Mouse (Mus musculus) ES-CJ7 (cell line): ENCODE results near the gene Plekhg1.

ENCODE experiments used
- DNase-seq: peaks from one replicate; pipeline ENCODE4 v3.0.0; 2011; ENCODE audit warnings: low read depth, low spot score

Plekhg1 gene

DNA sequence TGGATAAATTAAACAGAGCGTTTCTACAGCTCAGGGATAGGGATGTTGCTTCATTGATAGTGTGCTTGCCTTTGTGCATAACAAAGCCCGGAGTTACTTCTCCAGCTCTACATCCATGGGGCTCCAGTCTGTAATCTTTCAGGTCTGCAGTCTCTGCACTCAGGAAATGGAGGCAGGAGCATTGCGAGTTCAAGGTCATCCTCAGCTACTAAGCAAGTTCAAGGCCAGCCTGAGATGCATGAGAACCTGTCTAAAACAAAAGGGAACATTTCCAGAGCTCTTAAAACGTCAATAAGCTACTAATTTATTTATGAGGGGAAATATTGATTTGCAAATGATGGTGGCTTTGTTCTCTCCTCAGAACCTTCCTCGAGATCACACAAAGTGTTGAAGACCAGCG, 209.1 kb downstream of the Plekhg1 start:
- peak; percentile 86 for DNase-seq

DNA sequence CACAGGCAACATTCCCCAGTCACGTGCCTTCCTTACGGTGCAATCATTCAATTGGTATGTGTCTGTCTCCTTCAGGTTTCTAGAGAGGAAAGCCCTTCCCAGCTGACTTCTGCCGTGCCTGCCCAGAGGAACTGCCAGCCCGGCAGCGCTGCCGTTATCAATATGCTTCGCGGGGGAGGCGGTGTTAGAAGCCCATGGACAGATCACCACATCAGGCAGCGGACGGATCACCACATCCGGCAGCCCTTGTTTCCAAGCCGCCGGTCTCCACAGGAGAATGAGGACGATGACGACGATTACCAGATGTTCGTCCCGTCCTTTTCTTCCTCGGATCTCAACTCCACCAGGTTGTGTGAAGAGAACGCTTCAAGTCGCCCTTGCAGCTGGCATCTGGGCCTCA, 216.3 kb downstream of the Plekhg1 start:
- no peak for DNase-seq

DNA sequence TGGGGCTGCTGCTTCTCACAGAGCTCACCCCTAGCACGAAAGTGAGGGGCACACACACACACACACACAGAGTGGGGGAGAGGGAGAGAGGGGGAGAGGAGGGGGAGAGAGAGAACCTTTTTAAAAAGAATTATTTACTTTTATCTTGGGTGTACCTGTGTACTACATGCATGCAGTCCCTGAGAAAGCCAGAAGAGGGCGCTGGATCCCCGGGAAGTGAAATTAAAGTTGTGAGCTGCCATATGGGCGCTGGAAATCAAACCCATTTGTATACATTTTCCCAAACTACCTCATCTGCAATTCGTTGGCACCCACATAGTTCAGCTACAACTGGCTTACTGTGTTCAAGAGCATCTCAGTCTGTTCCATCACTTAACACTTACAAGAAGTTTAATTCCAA, 218.4 kb downstream of the Plekhg1 start:
- DNase-seq = peak; percentile 55

DNA sequence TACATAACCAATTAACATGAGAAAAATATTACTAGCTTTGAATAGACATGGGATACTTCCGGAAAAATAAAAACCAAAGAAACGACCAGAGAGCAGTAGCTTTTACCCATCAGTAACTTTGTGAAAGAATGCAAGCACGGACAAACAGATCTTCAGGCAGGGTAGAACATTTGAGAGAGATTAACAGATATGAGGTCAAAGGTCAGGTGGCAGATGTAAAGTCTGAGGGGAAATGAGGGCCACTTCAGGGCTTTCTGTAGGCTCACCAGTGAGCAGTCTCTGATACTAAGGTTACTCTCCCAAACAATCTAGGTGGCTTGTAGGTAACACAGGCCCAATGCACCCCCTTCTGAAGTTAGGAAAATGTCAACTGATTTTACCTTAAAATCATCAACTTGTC, 228.9 kb downstream of the Plekhg1 start:
- DNase-seq = no peak

DNA sequence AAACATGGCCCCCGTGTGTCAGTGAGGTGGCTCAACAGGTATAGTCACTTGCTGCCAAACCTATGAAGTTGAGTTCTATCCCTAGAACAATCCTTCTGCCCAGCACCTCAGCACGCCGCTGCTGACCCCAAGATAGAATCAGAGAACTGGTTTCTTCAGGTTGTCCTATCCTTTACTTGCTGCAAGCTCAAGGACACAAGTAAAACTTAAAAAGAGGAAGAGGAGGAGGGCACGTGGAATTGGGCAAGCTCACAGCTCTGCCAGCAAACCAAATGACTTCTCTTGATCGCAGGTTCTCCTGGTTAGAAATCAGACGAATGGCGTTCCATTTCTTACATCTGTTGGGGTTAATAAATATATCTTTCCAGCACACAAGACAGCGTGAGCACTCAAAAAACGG, 232.1 kb downstream of the Plekhg1 start:
- DNase-seq = no peak

- peak; percentile 92 for DNase-seq
Observed at GRCm38 (mm10) chr10:3972981-3973588, 232.9 kb downstream of the Plekhg1 start, which contains the start of gene Mthfd1l. Gene Mthfd1l (plus strand): TSS chr10:3973118.

GRCm38 (mm10) chr10:3973589-3974070, 233.5 kb downstream of the Plekhg1 start:
- DNase-seq = peak; percentile 87

DNA sequence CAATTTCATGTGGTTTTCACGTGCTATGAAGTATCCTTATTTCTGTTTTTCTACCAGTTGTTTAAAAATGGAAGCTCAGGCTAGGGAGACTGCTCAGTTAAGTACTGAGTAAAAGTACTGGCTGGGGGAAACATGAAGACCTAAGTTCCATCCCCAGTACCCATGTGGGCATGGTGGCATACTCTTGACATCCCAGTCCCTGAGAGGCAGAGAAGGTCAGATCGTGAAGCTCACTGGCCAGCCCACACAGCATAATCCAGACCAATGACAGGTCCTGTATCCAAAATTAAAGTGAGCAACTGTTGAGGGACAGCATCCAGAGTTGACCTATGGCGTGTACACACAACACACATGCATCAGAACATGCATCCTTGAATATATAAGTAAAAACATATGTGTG, 234.2 kb downstream of the Plekhg1 start:
- DNase-seq = no peak

DNA sequence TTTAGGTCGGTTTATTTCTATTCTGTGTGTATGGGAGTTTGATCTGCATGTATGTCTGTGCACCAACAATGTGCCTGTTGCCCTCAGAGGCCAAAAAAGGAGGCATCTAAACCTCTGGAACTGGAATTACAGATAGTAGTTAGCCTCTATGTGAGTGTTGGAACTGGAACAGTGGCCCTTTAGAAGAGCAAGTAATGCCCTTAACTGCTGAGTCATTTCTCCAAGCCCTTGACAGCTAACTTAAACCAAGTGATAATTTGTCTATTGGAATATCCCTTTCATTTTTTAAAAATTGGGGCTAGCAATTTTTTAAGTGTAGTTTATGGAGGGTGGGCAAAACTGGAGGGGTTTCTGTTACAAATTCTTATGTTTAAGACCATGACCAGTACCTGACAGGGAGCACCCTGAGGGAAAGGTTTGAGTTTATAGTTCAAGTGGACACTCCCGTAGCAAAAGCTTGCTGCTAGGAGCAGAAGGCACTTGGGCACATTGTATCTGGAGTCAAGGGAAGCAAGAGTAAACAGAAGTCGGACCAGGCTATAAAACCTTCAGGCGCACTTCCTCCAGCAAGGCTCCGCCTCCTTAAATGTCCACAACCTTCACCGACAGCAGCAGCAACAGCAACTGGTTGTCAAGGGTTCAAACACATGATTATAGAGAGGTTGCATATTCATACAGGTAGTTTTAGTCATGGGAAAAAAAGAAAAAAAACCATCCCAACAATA, 235.9 kb downstream of the Plekhg1 start:
- DNase-seq = no peak

DNA sequence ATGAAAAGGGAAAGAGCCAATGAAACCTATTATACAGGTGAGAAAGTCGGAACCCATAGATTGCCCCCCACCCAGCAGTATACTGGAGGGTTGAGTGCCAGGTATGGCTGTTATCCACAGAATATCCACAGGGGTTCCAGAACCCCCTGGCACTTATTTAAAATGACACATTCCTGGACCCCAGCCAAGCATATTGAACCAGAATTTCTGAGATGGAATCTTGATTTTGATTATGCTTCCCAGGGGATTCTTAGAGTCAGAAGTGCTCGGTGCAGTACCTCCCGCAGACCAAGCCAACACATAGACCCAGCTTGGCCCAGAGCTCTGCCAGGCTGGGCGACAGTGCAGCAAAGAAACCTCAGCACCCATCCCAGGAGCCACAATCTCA, 236.5 kb downstream of the Plekhg1 start:
- no peak for DNase-seq

DNA sequence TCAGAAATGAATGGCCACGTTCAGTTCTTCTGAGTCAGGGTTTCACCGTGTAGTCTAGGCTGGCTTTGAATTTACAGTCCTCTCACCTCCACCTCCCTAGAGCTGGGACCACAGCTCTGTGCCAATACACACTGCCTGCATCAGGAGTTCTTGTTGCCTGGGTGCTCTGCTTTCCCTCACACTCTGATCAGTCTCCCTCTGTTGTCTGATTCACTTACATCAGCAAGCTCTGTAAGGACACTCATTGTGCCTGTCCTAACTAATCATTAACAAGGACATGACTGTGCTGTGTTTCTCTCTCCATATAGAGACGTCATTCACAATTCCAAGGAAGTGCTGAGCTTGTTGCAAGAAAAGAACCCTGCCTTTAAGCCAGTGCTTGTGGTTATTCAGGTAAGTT, 238.2 kb downstream of the Plekhg1 start:
- no peak for DNase-seq

GRCm38 (mm10) chr10:3978792-3979488, 238.8 kb downstream of the Plekhg1 start:
- DNase-seq = no peak

DNA sequence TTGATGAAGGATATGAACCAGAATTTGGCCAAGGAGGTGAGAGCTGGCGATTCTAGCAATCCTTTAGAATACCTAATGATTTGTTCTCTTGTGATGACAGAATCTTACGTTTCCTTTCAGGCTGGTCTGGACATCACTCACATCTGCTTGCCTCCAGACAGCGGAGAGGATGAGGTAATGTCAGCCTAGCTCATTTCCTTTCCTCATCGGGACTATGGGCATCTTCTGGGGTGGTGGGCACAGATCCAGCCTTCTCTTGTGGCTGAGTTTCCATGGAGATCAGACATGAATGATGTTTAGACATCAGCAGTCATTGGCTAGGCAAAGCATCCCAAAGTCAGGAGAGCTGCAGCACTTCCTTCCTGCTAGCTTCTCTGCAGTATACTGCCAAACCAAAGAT, 240.1 kb downstream of the Plekhg1 start:
- no peak for DNase-seq

DNA sequence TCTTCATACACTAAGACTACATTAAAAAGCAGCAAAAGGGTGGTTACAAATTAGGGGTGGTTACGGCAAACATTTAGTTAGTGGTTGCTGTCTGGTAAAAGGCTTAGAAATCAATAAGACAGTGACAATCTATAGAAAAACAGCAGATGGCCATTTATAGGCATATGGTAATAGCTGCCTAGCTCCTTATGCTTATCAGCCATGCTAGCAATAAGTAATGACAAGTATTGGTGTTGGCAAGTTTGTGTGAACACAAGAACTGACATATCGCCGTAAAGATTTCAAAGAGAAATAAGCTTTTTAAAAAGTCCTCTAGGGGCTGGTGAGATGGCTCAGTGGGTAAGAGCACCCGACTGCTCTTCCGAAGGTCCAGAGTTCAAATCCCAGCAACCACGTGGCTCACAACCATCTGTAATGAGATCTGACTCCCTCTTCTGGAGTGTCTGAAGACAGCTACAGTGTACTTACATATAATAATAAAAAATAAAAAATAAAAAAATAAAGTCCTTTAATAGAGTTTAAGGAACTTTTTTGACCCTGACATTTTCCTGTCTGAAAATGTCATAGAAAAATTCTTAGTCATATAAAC, 250.2 kb downstream of the Plekhg1 start:
- no peak for DNase-seq

GRCm38 (mm10) chr10:3993365-3994102, 253.4 kb downstream of the Plekhg1 start:
- DNase-seq = no peak

GRCm38 (mm10) chr10:3995277-3995676, 255.1 kb downstream of the Plekhg1 start:
- peak; percentile 47 for DNase-seq

- peak; percentile 91 for DNase-seq
Observed at GRCm38 (mm10) chr10:3996170-3996876, 256.2 kb downstream of the Plekhg1 start.

- no peak for DNase-seq
Observed at GRCm38 (mm10) chr10:3997851-3998426, 257.8 kb downstream of the Plekhg1 start.

GRCm38 (mm10) chr10:4002711-4003110, 262.5 kb downstream of the Plekhg1 start:
- no peak for DNase-seq

DNA sequence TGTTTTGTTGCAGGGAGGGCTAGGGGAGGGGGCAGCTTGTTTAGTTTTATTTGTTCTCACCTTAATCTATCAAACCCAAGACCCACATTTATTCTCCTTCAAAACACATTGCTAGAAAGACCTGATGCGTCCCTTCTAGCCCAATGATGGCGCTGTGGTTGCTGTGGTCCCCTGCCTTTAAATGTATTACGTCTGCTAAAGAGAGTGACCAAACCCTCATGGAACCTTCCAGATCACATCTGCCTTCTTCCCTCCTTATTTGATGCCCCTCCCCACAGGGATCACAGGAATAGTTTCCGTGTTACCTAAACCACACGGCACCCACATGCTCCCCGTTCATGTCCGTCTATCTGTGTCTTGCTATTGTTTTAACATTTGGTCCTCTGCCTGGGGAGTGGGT, 265.0 kb downstream of the Plekhg1 start:
- DNase-seq = no peak
